Mouse (Mus musculus) G1E (cell line): Measurements from ENCODE around the gene Mmgt2.

Experiments
- CTCF ChIP-seq: IDR thresholded peaks from 2 replicates; pipeline ENCODE4 v1.5.1; 2012; ENCODE audit warnings: low read depth, low read length, inconsistent platforms, mixed read lengths
- GATA1 ChIP-seq: IDR thresholded peaks from 2 replicates; pipeline ENCODE4 v1.6.1; 2012; ENCODE audit warnings: borderline replicate concordance, low read length, inconsistent platforms, mixed read lengths

GRCm38 (mm10) chr11:62615456-62615855, 33.0 kb upstream of the Mmgt2 start:
- TF ChIP-seq CTCF = no peak
- TF ChIP-seq GATA1 = no peak
